Mouse (Mus musculus): ENCODE results near the gene Gtf2h2. TPM values are rescaled to one million over a fixed set of nuclear protein-coding genes. Genes with fewer than 3 reads are reported as not detected.
"Not testable (repeated sequence)": the region's sequence is repeated elsewhere in the genome, so short reads cannot be mapped to it uniquely, and the experiment has no call there.

The Gtf2h2 gene
- polyA plus RNA-seq, 1 experiment, result 39.2 TPM

- Histone ChIP-seq H3K4me3 (ENCODE audit: insufficient read depth, low read depth, low read length) (no peak overlapping the region), H3K36me3 (ENCODE audit: control insufficient read depth, insufficient read depth, low read length) (no peaks in the 10 kb centered on the region), H3K27me3 (replicated peaks; ENCODE audit: control insufficient read depth, insufficient read depth, low read length) (no peaks in the 10 kb centered on the region), H3K4me1 (ENCODE audit: control insufficient read depth, insufficient read depth, low read length) (no peaks in the 10 kb centered on the region), H3K27ac (ENCODE audit: insufficient read depth, low read depth, low read length) (no peak overlapping the region)
- DNase-seq, result no peak
- 42% methylated on average over 1 of the region's 1 CpGs for WGBS
- TF ChIP-seq CTCF (conservative IDR thresholded peaks at IDR 0.05; ENCODE audit: insufficient read depth, insufficient read length, low read depth, low read length), result no peak
- TF ChIP-seq POLR2A (IDR thresholded peaks at IDR 0.05; ENCODE audit: low read depth, low read length), result no peak
Observed at GRCm38 (mm10) chr13:100438701-100439100, 53.7 kb downstream of the Gtf2h2 start.

GRCm38 (mm10) chr13:100437322-100437825, 55.0 kb downstream of the Gtf2h2 start:
- Histone ChIP-seq H3K36me3 (ENCODE audit: control insufficient read depth, insufficient read depth, low read length) (no peaks in the 10 kb centered on the region), H3K27me3 (replicated peaks; ENCODE audit: control insufficient read depth, insufficient read depth, low read length) (no peaks in the 10 kb centered on the region), H3K4me1 (ENCODE audit: control insufficient read depth, insufficient read depth, low read length) (no peaks in the 10 kb centered on the region), H3K4me3 (ENCODE audit: insufficient read depth, low read depth, low read length) (no peak overlapping the region), H3K27ac (ENCODE audit: insufficient read depth, low read depth, low read length) (no peak overlapping the region)
- TF ChIP-seq POLR2A (IDR thresholded peaks at IDR 0.05; ENCODE audit: low read depth, low read length) (no peak), CTCF (conservative IDR thresholded peaks at IDR 0.05; ENCODE audit: insufficient read depth, insufficient read length, low read depth, low read length) (no peak)
- DNase-seq, result no peak
- 65% methylated on average over 3 of the region's 3 CpGs for WGBS

GRCm38 (mm10) chr13:100436556-100437163, 55.7 kb downstream of the Gtf2h2 start:
- not testable (repeated sequence) for H3K27me3 ChIP-seq (replicated peaks; ENCODE audit: control insufficient read depth, insufficient read depth, low read length); H3K4me3 ChIP-seq (ENCODE audit: insufficient read depth, low read depth, low read length); H3K27ac ChIP-seq (ENCODE audit: insufficient read depth, low read depth, low read length); H3K4me1 ChIP-seq (ENCODE audit: control insufficient read depth, insufficient read depth, low read length); DNase-seq; H3K36me3 ChIP-seq (ENCODE audit: control insufficient read depth, insufficient read depth, low read length)
- 88% methylated on average over 1 of the region's 1 CpGs for WGBS

GRCm38 (mm10) chr13:100419958-100420357, 72.4 kb downstream of the Gtf2h2 start:
- not testable (repeated sequence) for DNase-seq; H3K27ac ChIP-seq (ENCODE audit: insufficient read depth, low read depth, low read length); H3K27me3 ChIP-seq (replicated peaks; ENCODE audit: control insufficient read depth, insufficient read depth, low read length); H3K4me1 ChIP-seq (ENCODE audit: control insufficient read depth, insufficient read depth, low read length); H3K36me3 ChIP-seq (ENCODE audit: control insufficient read depth, insufficient read depth, low read length); H3K4me3 ChIP-seq (ENCODE audit: insufficient read depth, low read depth, low read length)
- 86% methylated on average over 7 of the region's 7 CpGs for WGBS

GRCm38 (mm10) chr13:100414428-100414827, 78.0 kb downstream of the Gtf2h2 start:
- no peaks in the 10 kb centered on the region for H3K36me3 ChIP-seq (ENCODE audit: control insufficient read depth, insufficient read depth, low read length)
- 56% methylated on average over 1 of the region's 1 CpGs for WGBS
- no peaks in the 10 kb centered on the region; the same call in 1 of the 2 replicates for H3K27me3 ChIP-seq (replicated peaks; ENCODE audit: control insufficient read depth, insufficient read depth, low read length)
- no peak for DNase-seq
- H3K4me1 ChIP-seq (ENCODE audit: control insufficient read depth, insufficient read depth, low read length), result no peaks in the 10 kb centered on the region
- no peak overlapping the region for H3K27ac ChIP-seq (ENCODE audit: insufficient read depth, low read depth, low read length)
- TF ChIP-seq CTCF (conservative IDR thresholded peaks at IDR 0.05; ENCODE audit: insufficient read depth, insufficient read length, low read depth, low read length) (no peak), POLR2A (IDR thresholded peaks at IDR 0.05; ENCODE audit: low read depth, low read length) (no peak)
- no peak overlapping the region for H3K4me3 ChIP-seq (ENCODE audit: insufficient read depth, low read depth, low read length)

Other genes with a start within 250 kb of the Gtf2h2 start
- 0.42 and 0.84 TPM in 2 replicates for gene Naip5, start 246.3 kb downstream of the Gtf2h2 start, polyA plus RNA-seq (2012; rRNA removed)
- gene Naip6, start 174.9 kb downstream of the Gtf2h2 start, polyA plus RNA-seq (2012; rRNA removed), result 0.30 and 0.47 TPM in 2 replicates
- gene Naip1, start 39.7 kb downstream of the Gtf2h2 start, polyA plus RNA-seq (2012; rRNA removed), result 0.17 and 0.23 TPM in 2 replicates
- 10.5 and 11.0 TPM in 2 replicates for gene Ocln, start 60.1 kb upstream of the Gtf2h2 start, polyA plus RNA-seq (2012; rRNA removed)
- 11.5 and 13.0 TPM in 2 replicates for gene Marveld2, start 124.4 kb upstream of the Gtf2h2 start, polyA plus RNA-seq (2012; rRNA removed)
- gene Ak6, start 158.4 kb upstream of the Gtf2h2 start, polyA plus RNA-seq (2012; rRNA removed), result 38.8 and 52.5 TPM in 2 replicates
- gene Rad17, start 158.5 kb upstream of the Gtf2h2 start, polyA plus RNA-seq (2012; rRNA removed), result 4.0 and 5.2 TPM in 2 replicates
- 1.8 and 2.6 TPM in 2 replicates for gene Taf9, start 159.0 kb upstream of the Gtf2h2 start, polyA plus RNA-seq (2012; rRNA removed)
- 1.8 and 1.9 TPM in 2 replicates for gene Ccdc125, start 177.1 kb upstream of the Gtf2h2 start, polyA plus RNA-seq (2012; rRNA removed)
- 13.4 and 15.4 TPM in 2 replicates for gene Cdk7, start 238.4 kb upstream of the Gtf2h2 start, polyA plus RNA-seq (2012; rRNA removed)

All from kidney, adult 2 months (tissue).